Mouse (Mus musculus): ENCODE results near the gene Tenm4. TPM values are rescaled to one million over a fixed set of nuclear protein-coding genes. Genes with fewer than 3 reads are reported as not detected.
"Not testable (repeated sequence)": the region's sequence is repeated elsewhere in the genome, so short reads cannot be mapped to it uniquely, and the experiment has no call there.

Tenm4 gene
- total and polyA plus RNA-seq, 3 experiments: 0.04 to 0.38 TPM; not detected in 1

DNA sequence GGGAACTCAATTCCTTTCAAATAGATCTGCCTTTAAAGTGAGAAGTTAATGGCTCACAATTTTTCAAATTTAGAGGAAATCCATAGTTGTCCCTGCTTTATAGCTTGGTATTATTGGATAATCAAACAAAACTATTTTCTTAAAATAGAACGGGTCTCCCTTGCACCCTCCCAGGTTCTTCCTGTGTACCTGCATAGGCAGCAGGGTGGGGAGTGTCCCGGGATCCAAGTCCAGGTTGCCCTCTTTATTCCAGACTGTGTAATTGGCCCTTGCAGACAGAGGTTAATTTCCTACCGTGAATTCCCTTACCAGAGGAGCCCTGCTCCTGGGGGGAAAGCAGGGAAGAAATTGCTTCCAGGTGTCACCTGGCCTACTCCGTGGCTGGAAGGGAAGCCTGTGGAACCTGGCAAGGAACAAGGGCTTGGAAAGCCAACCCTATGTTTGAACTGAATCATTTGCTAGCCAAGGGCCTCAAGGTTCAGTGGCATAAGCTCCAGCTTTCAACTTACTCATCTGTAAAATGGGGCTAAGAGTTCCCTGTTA, 449.0 kb downstream of the Tenm4 start:
- DNase-seq (ENCODE audit: low spot score): no peak

DNA sequence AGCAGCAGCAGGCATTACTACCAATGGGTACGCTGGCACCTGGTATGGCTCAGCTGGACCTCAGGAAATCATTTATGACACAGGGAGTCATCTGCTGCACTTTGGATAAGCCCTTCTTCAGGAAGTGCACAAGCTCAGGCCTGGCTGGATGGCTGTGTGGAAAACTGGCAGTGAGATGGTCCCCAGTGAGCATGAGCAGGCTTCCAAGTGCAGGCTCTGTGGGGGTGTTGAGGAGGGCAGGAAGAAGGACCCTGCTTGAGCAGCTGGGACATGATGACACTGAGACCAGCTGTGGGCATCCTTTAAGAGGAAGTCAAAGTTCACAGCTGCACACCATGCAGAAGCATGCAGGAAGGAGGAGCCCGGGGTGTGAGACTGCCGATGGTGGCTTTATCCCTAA, 455.3 kb downstream of the Tenm4 start:
- TF ChIP-seq CTCF (IDR thresholded peaks at IDR 0.05; ENCODE audit: low read depth, low read length) (no peak), POLR2AphosphoS5 (IDR thresholded peaks at IDR 0.05; ENCODE audit: insufficient replicate concordance, low read depth, low read length) (no peak)
- no peak overlapping the region for H3K4me3 ChIP-seq (ENCODE audit: low read depth, low read length)
- DNase-seq (ENCODE audit: low spot score) (no peak), ATAC-seq (ENCODE audit: extremely low read depth, insufficient number of reproducible peaks, low FRiP score, poor library complexity, severe bottlenecking) (no peak)
- H3K36me3 ChIP-seq (replicated peaks): no peaks in the 10 kb centered on the region
- no peaks in the 10 kb centered on the region for H3K27me3 ChIP-seq (ENCODE audit: insufficient read depth, low read length)
- no peaks in the 10 kb centered on the region for H3K4me1 ChIP-seq (ENCODE audit: insufficient read depth, low read depth, low read length)
- peaks cover 53% of the 10 kb centered on the region for H3K9me3 ChIP-seq (replicated peaks)

More for the DNA sequence above, 449.0 kb downstream of the Tenm4 start:
- no peaks in the 10 kb centered on the region for H3K4me1 ChIP-seq (ENCODE audit: insufficient read depth, low read depth, low read length)
- H3K9me3 ChIP-seq (replicated peaks): peaks cover 17% of the 10 kb centered on the region
- H3K4me3 ChIP-seq (ENCODE audit: low read depth, low read length): no peak overlapping the region
- no peaks in the 10 kb centered on the region for H3K27me3 ChIP-seq (ENCODE audit: insufficient read depth, low read length)
- no peaks in the 10 kb centered on the region for H3K36me3 ChIP-seq (replicated peaks)
- no peak for ATAC-seq (ENCODE audit: extremely low read depth, insufficient number of reproducible peaks, low FRiP score, poor library complexity, severe bottlenecking)
- no peak for TF ChIP-seq GATA1 (IDR thresholded peaks at IDR 0.05; ENCODE audit: borderline replicate concordance, low read length)
- no peak for TF ChIP-seq GATA2 (IDR thresholded peaks at IDR 0.05; ENCODE audit: borderline replicate concordance, low read depth, low read length)
- TF ChIP-seq POLR2AphosphoS5 (IDR thresholded peaks at IDR 0.05; ENCODE audit: insufficient replicate concordance, low read depth, low read length): no peak
- TF ChIP-seq CTCF (IDR thresholded peaks at IDR 0.05; ENCODE audit: low read depth, low read length): no peak
- TF ChIP-seq TAL1 (conservative IDR thresholded peaks at IDR 0.05; ENCODE audit: low read depth, low read length): no peak

GRCm38 (mm10) chr7:96630551-96630950, 459.5 kb downstream of the Tenm4 start:
- ATAC-seq (ENCODE audit: extremely low read depth, insufficient number of reproducible peaks, low FRiP score, poor library complexity, severe bottlenecking); H3K4me1 ChIP-seq (ENCODE audit: insufficient read depth, low read depth, low read length); H3K27me3 ChIP-seq (ENCODE audit: insufficient read depth, low read length); DNase-seq (ENCODE audit: low spot score); H3K36me3 ChIP-seq (replicated peaks); H3K4me3 ChIP-seq (ENCODE audit: low read depth, low read length): not testable (repeated sequence)
- H3K9me3 ChIP-seq (replicated peaks): peaks cover 54% of the 10 kb centered on the region

GRCm38 (mm10) chr7:96633008-96633407, 462.0 kb downstream of the Tenm4 start:
- Histone ChIP-seq H3K9me3 (replicated peaks) (peaks cover 41% of the 10 kb centered on the region), H3K4me3 (ENCODE audit: low read depth, low read length) (no peak overlapping the region), H3K36me3 (replicated peaks) (no peaks in the 10 kb centered on the region), H3K4me1 (ENCODE audit: insufficient read depth, low read depth, low read length) (no peaks in the 10 kb centered on the region), H3K27me3 (ENCODE audit: insufficient read depth, low read length) (no peaks in the 10 kb centered on the region)
- DNase-seq (ENCODE audit: low spot score) (no peak), ATAC-seq (ENCODE audit: extremely low read depth, insufficient number of reproducible peaks, low FRiP score, poor library complexity, severe bottlenecking) (no peak)
- TF ChIP-seq GATA1 (IDR thresholded peaks at IDR 0.05; ENCODE audit: borderline replicate concordance, low read length): no peak
- TF ChIP-seq TAL1 (conservative IDR thresholded peaks at IDR 0.05; ENCODE audit: low read depth, low read length): no peak
- no peak for TF ChIP-seq GATA2 (IDR thresholded peaks at IDR 0.05; ENCODE audit: borderline replicate concordance, low read depth, low read length)
- TF ChIP-seq POLR2AphosphoS5 (IDR thresholded peaks at IDR 0.05; ENCODE audit: insufficient replicate concordance, low read depth, low read length): no peak
- no peak for TF ChIP-seq CTCF (IDR thresholded peaks at IDR 0.05; ENCODE audit: low read depth, low read length)

GRCm38 (mm10) chr7:96635830-96636440, 464.9 kb downstream of the Tenm4 start:
- ATAC-seq (ENCODE audit: extremely low read depth, insufficient number of reproducible peaks, low FRiP score, poor library complexity, severe bottlenecking) (no peak), DNase-seq (ENCODE audit: low spot score) (no peak)
- Histone ChIP-seq H3K9me3 (replicated peaks) (peaks cover 27% of the 10 kb centered on the region), H3K27me3 (ENCODE audit: insufficient read depth, low read length) (no peaks in the 10 kb centered on the region), H3K4me1 (ENCODE audit: insufficient read depth, low read depth, low read length) (no peaks in the 10 kb centered on the region), H3K4me3 (ENCODE audit: low read depth, low read length) (no peak overlapping the region), H3K36me3 (replicated peaks) (no peaks in the 10 kb centered on the region)
- TF ChIP-seq GATA1 (IDR thresholded peaks at IDR 0.05; ENCODE audit: borderline replicate concordance, low read length) (no peak), TAL1 (conservative IDR thresholded peaks at IDR 0.05; ENCODE audit: low read depth, low read length) (no peak), CTCF (IDR thresholded peaks at IDR 0.05; ENCODE audit: low read depth, low read length) (no peak), GATA2 (IDR thresholded peaks at IDR 0.05; ENCODE audit: borderline replicate concordance, low read depth, low read length) (no peak), POLR2AphosphoS5 (IDR thresholded peaks at IDR 0.05; ENCODE audit: insufficient replicate concordance, low read depth, low read length) (no peak)

DNA sequence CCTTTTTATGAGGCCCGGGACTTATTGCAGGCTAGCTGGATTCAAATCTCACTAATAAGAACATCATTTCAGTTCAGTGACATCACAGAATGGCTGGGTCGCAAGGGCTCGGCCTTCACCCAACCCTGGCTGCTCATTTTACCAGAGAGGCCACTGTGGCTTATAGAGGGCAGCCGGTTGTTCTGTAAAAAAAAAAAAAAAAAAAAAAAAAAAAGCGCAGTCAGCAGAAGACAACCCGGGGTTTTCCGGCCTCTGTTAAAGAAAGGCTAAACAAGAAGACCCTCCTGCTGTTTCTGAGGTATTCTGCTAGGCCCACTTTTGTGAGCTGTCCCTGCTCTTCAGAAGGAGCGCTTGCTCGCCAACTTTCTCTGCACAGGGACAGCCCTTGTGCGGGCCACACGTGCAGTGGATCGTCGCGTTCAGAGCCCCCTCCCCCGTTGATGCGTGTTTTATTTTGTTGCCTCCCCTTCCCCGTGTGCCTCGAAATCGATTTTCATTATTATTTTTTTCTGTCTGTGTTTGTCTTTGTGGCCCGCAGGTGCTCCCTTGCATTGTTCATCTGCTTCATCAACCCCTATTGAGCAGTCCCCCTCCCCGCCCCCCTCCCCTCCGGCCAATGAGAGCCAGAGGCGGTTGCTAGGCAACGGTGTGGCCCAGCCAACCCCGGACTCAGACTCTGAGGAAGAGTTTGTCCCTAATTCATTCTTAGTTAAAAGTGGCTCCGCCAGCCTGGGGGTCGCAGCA, 472.6 kb downstream of the Tenm4 start:
- TF ChIP-seq TAL1 (conservative IDR thresholded peaks at IDR 0.05; ENCODE audit: low read depth, low read length) (no peak), CTCF (IDR thresholded peaks at IDR 0.05; ENCODE audit: low read depth, low read length) (no peak), GATA2 (IDR thresholded peaks at IDR 0.05; ENCODE audit: borderline replicate concordance, low read depth, low read length) (no peak), GATA1 (IDR thresholded peaks at IDR 0.05; ENCODE audit: borderline replicate concordance, low read length) (no peak), POLR2AphosphoS5 (IDR thresholded peaks at IDR 0.05; ENCODE audit: insufficient replicate concordance, low read depth, low read length) (no peak)
- Histone ChIP-seq H3K36me3 (replicated peaks) (no peaks in the 10 kb centered on the region), H3K27me3 (ENCODE audit: insufficient read depth, low read length) (no peaks in the 10 kb centered on the region), H3K4me3 (ENCODE audit: low read depth, low read length) (no peak overlapping the region), H3K9me3 (replicated peaks) (peaks cover 27% of the 10 kb centered on the region), H3K4me1 (ENCODE audit: insufficient read depth, low read depth, low read length) (no peaks in the 10 kb centered on the region)
- DNase-seq (ENCODE audit: low spot score): no peak
- ATAC-seq (ENCODE audit: extremely low read depth, insufficient number of reproducible peaks, low FRiP score, poor library complexity, severe bottlenecking): no peak

Measured in G1E (cell line).